Mouse (Mus musculus): Measurements from ENCODE around the gene Mybpc3. TPM values are rescaled to one million over a fixed set of nuclear protein-coding genes. Genes with fewer than 3 reads are reported as not detected.

The Mybpc3 gene
- total RNA-seq (2023), result 1 to 10 TPM; 3.0 to 4.0 TPM

GRCm38 (mm10) chr2:91117585-91118275, at the start of gene Mybpc3:
Gene Mybpc3, plus strand, starts transcription at chr2:91118144.

DNA sequence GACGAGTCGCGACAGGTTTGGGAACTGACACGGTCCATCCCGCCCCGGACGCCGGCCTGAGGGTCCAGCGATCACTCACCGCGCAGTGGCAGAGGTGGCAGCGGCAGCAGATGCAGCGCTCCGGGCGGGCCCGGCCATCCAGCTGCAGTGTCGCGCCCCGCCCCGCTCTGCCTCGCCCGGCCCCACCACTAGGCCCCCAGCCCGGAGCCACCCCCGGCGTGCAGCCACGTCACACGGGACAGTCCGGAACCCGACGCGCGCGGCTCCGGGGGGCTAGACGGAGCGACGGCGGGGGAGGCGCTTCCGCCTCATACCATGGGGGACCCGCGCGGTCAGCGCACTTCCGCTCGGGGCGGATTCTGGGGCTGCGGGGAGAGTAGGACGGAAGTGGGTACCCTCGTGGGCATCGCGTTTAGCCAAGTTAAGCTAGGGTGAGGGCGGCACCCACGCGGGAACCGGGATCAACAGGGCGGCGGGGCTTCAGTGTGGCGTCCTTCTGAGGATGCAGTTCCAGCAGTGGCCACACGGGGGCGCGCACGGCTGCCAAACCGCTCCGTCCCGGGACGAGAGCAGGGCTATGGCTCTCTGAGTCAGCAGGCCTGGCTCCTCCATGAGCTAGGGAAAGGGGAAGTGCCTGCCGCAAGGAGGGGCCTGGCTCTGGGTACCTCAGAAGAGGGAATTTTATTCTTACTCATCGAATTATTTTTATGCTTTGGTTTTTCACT, 47.7 kb upstream of the Mybpc3 start, which contains the start of gene Slc39a13:
Slc39a13 (minus strand) TSS at position 342 of the 725 bp plus-strand sequence.

DNA sequence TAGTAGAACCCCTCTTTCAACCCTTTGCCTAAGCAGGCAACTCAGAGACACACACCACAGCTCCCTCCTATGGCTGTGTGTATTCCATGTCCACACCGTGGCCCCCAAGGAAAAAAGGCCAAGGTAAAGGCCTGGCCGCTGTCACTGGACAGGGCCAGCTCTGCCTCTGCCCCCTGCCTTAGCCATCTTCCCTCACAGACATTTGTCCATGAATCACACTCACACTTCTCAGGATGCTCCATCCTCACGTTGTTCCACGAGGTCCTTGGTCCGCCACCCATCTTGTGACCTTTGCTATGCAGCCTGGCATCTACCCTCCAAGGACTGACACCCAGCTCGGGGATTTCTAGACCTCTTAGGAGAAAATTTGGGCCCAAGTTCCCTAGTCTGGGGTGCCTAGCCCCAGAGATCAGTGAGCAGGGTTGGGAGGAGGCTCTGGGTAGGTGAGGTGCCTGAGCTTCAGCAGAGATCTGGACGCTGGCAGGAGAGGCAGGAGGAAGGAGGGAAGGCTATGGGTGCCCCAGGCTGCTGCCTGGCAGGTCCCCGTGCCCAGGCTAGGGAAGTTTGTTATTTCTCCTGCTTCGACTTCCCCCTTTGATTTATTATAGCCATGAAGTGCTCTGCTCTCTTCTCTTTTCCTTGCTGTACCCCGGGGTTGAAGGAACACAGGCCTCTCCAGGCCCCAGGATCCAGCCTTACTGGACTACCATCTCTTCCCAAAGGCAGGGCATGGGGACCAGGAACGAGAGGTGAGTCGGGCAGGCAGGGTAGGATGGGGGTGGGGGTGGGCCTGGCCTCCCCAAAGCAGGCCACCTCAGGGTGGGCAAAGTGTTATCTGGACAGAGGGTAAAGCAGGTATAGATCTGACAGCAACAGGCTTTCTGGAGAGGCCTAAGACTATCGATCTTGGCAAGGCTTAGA, 35.9 kb upstream of the Mybpc3 start, which contains the start of gene Spi1:
Spi1 (plus strand) TSS at position 616 of the 921 bp plus-strand sequence.

DNA sequence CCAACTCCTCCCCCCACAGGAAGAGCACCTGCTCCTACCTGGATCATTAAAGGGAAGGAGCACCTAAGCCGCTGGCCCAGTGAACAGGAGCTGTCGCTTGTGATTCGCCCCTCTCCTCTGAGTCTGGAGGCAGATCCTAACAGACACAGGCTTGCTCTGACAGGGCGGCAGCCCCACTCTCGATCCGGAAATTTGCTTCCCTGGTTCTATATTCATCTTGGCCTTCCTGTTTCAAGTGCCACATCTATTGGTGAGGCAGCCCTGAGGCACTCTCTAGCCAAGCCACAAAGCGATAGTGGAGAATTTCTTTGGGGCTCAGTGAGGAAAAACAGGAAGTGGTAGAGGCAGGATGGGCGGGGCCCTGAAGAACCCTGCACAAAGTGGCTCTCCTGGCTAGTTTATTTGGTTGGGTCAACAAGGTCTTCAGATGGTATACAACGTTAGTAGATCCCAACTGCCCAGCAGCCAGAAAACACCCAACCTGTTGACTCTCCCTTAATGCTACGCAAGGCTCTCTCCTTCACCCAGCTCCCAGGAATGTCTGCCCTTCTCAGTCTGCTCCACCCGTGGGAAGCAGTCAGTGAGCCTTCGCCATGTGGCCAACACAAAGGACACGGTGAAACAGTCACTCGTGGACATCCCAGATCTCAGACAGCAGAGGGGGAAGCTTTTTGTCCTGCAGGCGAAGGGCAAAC, 65.9 kb downstream of the Mybpc3 start, which contains the start of gene Madd:
Madd (minus strand) TSS at position 127 of the 695 bp plus-strand sequence.

Other genes with a start within 250 kb of the Mybpc3 start
- gene C1qtnf4, start 232.3 kb upstream of the Mybpc3 start, total RNA-seq (2023), result not detected
- gene Kbtbd4, start 213.4 kb upstream of the Mybpc3 start, total RNA-seq (2023), result 10 to 100 TPM; 10.3 to 12.7 TPM
- gene Ndufs3, start 213.3 kb upstream of the Mybpc3 start, total RNA-seq (2023), result 10 to 100 TPM; 62.6 to 72.9 TPM
- 10 to 100 TPM; 64.3 to 71.6 TPM for gene Celf1, start 177.8 kb upstream of the Mybpc3 start, total RNA-seq (2023)
- not detected for gene Rapsn, start 82.5 kb upstream of the Mybpc3 start, total RNA-seq (2023)
- 100 to 1,000 TPM; 107 to 121 TPM for gene Psmc3, start 64.1 kb upstream of the Mybpc3 start, total RNA-seq (2023)
- gene Slc39a13, start 47.7 kb upstream of the Mybpc3 start, total RNA-seq (2023), result 10 to 100 TPM; 43.0 to 46.0 TPM
- gene Spi1, start 35.8 kb upstream of the Mybpc3 start, total RNA-seq (2023), result 100 to 1,000 TPM; 657 to 683 TPM
- 100 to 1,000 TPM; 158 to 161 TPM for gene Madd, start 65.7 kb downstream of the Mybpc3 start, total RNA-seq (2023)
- 100 to 1,000 TPM in 1 of 2 experiments, 10 to 100 TPM in 1; 93.4 to 101 TPM for gene Nr1h3, start 84.7 kb downstream of the Mybpc3 start, total RNA-seq (2023)
- gene Acp2, start 84.7 kb downstream of the Mybpc3 start, total RNA-seq (2023), result 10 to 100 TPM; 85.0 to 92.8 TPM
- 1 to 10 TPM; 8.9 to 9.0 TPM for gene Ddb2, start 118.8 kb downstream of the Mybpc3 start, total RNA-seq (2023)
- not detected for gene Pacsin3, start 137.8 kb downstream of the Mybpc3 start, total RNA-seq (2023)
- 100 to 1,000 TPM; 107 to 114 TPM for gene Arfgap2, start 146.8 kb downstream of the Mybpc3 start, total RNA-seq (2023)